Mouse (Mus musculus) gastrocnemius, postnatal 4 days (tissue): ENCODE measurements at regions not wholly inside any gene's neighbourhood (a gene's known extent, or its start where the extent isn't known, plus 50 kb on each side); places are given as distances from the start of the nearest gene placed in this dataset.

ENCODE experiments used
- DNase-seq, 2 experiments: peaks; one replicate each; pipeline ENCODE4 v3.0.0; 2021 to 2022; ENCODE audit warnings: low spot score in 2 of 2, mixed read lengths in 2 of 2

DNA sequence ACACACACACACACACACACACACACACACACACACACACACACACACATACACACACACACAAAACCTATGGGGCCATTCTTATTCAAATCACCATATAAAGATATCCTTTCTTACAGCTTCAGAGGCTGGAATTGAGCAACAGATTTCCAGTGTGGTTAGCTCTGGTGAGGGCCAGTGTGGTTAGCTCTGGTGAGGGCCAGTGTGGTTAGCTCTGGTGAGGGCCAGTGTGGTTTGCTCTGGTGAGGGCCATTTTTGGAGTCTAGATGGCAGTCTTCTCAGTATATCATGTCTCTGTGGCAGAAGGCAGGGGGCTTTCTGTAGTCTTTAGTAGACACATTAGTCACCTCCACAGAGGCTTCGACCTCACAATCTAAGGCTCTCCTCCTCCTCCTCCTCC lies 191.5 kb upstream of the 9630041A04Rik start:
- no peak for DNase-seq

DNA sequence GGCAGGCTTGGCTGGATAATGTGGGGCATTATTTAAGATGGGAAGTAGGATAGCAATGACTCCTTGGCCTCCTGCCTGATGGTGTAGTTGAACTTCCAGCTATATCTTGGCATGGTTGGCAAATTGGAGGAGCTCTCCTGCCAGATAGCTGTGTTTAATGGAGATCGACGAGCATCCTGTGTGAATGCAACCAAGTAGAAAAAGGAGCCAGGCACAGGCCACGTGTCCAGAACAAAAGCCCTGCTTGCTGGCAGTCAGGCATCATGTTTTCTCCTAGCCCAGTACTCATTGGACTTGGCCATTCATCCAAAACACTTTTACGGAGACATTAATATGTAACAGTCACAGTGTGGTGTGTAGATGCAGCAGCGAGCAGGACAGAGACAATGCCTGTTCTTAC lies 211.8 kb upstream of the 9630041A04Rik start:
- DNase-seq, result no peak

GRCm38 (mm10) chr9:101641524-101641923 lies 220.1 kb upstream of the 9630041A04Rik start:
- no peak for DNase-seq

- DNase-seq, result no peak
These were observed 221.0 kb upstream of the 9630041A04Rik start for GRCm38 (mm10) chr9:101640598-101640997.

DNA sequence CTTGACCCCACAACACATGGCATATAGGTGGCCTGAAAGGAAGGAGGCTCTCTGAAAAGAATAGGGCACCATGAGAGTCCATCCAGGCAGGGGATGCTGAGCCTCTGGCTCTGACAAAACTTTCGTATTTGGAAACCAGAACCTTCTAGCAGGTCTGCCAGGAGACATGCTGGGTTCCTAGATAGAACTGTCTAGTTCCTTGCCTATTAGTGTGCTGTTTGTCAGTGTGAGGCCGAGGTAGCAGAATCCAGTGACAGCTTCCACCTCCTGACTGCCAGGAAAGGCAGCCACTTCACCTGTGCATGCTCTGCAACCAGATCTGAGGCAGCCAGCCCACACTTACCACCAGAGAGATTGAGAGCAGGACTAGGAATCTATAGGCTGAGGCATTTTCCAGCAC lies 245.4 kb upstream of the 9630041A04Rik start:
- no peak for DNase-seq

- DNase-seq, result no peak
These were observed 246.5 kb upstream of the 9630041A04Rik start for GRCm38 (mm10) chr9:101615176-101615575.

DNA sequence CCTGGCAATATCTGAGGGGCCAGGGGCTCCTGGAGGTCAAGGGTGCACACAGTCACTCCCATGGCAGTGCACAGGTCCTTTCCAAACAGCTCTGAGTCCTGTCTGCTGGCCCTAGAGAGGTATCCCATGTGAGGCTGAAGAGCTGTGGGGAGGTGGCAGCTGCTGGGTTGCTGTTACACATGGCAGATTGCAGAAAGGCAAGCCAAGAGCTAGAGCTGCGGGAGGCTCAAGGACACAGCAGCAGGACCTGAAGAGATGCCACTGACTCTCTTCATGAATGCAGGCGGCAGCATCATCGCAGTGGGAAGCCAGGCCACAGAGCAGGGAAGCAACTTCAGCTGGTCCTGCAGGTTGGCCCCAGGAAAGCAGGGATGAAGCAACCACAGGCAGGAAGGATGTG lies 247.7 kb upstream of the 9630041A04Rik start:
- DNase-seq, result no peak

DNA sequence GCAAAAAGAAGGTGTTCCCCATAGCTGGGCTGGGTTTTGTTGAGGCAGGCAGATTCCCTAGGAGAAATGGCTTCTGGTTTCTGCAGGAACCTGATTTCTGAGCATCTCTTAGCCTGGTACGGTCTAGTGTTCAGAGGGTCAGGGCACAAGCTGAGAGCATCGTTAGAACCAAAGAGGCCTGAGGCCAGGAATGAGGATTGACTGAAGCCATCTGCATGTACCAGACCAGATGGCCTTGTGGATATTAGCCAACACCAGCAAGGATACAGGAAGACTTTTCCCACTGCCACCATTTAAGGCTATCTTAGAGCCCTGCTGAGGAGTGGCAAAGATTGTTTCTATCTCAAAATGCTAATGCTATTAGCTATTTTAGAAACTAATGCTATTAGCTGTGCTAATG lies 248.2 kb upstream of the 9630041A04Rik start:
- no peak for DNase-seq

- no peak for DNase-seq
These were observed 248.7 kb upstream of the 9630041A04Rik start for GRCm38 (mm10) chr9:101612971-101613370.

- no peak for DNase-seq
These were observed 249.1 kb upstream of the 9630041A04Rik start for GRCm38 (mm10) chr9:101612571-101612970.

GRCm38 (mm10) chr9:101611481-101611880 lies 250.2 kb upstream of the 9630041A04Rik start:
- DNase-seq, result no peak

DNA sequence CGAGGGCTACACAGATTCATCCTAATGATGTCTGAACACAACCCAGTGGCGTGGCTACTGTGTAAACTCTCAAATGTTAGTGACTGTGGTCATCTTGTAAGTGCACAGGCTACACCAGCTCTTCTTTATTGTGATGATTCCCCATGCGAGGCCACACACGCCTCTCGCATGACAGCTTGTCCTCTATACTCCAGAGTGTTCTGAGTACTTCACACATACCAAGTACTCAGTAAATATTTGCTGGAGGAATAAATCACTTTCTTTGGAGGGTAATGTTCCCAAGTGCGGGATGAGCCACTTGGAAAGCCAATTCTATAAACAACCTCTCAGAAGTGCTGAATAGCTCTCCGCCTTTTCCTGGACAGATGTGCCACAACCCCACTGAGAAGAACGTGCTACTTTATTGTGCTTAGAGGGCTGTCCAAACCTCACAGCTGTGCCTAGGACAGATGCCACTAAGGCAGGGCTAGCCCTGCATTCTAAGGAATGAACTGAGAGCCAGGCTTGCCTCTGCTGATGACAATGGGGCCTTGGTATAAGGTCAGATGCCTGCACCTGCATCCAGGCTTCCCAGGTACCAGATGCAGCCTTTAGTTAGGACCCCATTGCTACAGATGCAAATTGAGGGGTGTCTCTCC lies 250.7 kb upstream of the 9630041A04Rik start:
- no peak for DNase-seq

GRCm38 (mm10) chr9:101610338-101610737 lies 251.3 kb upstream of the 9630041A04Rik start:
- no peak for DNase-seq

DNA sequence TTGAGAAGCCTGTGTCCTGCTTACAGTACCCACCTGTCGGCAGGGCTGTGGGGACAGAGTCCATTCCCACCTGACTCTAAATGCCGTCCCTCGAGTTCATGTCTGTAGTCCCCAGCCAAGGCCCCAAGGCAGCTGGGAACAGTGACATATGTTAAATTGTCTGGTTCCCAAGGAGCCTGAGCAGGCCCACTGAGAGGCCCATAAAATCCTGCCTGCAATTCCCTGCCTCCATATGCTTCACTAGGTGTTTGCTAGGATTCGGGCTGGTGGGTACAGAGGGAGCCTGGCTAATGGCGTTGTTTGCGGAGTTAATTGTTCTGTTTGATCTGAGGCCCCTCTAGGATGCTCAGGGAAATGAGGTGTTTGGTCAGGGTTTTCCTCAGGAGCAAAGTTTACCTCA lies 258.8 kb upstream of the 9630041A04Rik start:
- no peak for DNase-seq

DNA sequence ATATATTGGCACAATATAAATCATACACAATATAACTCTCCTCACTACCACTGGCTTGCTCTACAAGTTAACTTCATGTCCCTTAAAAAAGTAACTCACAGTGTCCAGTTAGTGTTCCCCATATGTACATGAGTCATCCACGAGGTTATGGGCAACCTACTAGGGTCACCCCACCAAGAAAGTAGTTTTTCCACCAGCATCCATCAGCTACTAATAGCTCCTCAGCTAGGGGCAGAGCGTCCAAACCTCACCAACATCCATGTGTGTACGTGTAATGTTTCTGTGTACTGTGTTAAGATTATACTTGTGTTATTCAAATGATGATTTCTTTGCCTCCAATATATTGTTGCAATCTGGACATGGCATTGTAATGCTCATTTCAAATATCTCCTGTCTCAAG lies 264.7 kb upstream of the 9630041A04Rik start:
- DNase-seq, result no peak

- DNase-seq, result no peak
These were observed 266.5 kb upstream of the 9630041A04Rik start for GRCm38 (mm10) chr9:101595101-101595650.

DNA sequence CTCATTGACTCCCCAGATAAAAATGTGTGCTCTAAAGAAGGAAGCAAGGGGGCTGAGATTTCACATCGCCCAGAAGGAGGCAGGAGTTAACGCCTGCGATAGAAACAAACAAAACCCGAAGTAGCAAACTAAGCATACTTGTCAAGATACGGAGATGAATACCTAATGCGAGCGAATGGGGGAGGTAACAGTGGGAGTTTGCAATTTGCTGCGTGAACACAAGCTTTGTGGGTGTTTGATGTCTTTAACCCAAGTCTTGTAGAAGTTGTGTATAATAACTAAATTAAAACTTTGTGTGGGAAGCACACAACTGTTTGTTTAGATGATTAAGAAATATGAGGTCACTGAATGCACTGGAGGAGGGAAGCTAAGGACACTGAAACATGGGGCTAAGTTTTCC lies 269.0 kb upstream of the 9630041A04Rik start:
- DNase-seq, result no peak

- no peak for DNase-seq
These were observed 270.0 kb upstream of the 9630041A04Rik start for GRCm38 (mm10) chr9:101591681-101592080.

DNA sequence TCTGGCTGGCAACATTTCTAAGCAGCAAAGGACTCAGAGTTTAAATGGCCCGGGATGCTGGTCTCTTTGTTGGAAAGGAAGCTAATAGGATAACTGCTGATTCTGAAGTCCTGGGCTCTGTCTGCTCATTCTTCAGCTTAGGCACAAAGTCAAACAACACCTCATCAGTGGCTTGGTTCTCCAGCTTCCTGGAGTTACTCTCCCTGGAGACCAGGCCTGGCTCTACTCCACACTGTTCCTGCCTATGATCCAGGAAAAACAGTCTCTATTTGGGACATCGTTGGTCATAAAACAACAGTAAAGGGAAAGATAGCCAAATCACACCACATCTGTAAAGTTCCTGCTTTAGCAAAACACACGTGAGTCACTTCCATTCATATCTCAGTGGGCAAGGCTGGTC lies 271.3 kb upstream of the 9630041A04Rik start:
- peak; percentile 64 to 82 for DNase-seq

DNA sequence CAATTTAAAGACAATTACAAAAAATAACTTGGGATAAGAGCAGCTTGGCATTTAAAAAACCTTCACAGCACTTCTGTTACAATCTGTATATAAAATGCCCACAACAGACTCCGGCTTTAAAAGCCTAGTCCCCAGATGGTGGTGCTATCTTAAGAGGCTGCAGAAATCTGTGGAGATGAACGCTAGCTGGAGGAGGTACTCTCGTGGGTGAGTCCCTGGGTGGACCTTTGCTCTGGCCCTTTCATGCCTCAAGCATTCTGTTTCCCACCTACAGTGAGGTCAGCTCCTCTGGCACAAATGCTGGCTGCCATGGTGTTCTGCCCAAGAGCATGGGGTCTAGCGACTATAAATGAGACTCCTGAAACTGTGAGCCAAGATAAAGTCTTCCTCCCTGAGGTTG lies 280.6 kb upstream of the 9630041A04Rik start:
- DNase-seq, result no peak

DNA sequence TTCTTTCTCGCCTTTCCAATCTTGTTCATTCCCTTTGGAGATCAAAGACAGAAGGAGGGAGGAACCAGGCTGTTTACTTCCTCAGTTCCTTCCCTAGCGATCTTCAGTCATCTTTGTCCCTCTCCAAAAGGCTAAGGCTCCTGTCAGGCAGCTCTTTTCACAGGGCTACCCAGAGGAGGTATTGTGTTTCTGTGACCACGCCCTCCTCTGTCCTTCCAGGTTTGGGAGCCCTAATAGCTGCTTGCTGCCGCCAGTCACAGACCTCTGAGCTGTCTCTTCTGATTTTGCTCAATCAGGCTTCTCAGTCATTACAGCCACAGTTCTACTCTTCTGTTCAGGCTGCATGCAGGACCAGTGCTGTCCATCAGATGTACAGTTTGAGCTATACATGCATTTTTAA lies 290.9 kb upstream of the 9630041A04Rik start:
- no peak for DNase-seq

DNA sequence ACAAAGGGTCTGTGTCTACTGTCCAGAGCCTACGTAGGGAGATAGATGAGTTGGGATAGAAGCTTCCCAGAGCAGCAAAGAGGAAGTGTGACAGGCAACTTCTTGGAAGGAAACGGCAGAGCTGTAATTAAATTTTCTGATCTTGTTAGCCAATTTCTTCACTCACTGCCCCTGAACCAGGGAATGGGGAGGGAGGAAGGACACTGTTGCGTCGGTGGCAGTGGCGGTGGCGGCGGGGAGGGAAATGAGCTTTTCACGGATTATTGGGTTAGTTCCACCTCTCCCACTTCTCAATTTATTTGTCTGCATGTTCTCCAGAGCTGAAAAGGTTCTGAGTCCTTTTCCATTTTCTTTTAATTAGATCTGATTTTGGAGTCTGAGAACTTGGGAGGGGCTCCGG lies 298.4 kb upstream of the 9630041A04Rik start:
- DNase-seq, result no peak

GRCm38 (mm10) chr9:101559366-101559765 lies 302.3 kb upstream of the 9630041A04Rik start:
- no peak for DNase-seq
